Comparison of ENCODE assay signal across 8 mouse cellular contexts in the genomic region with DNA sequence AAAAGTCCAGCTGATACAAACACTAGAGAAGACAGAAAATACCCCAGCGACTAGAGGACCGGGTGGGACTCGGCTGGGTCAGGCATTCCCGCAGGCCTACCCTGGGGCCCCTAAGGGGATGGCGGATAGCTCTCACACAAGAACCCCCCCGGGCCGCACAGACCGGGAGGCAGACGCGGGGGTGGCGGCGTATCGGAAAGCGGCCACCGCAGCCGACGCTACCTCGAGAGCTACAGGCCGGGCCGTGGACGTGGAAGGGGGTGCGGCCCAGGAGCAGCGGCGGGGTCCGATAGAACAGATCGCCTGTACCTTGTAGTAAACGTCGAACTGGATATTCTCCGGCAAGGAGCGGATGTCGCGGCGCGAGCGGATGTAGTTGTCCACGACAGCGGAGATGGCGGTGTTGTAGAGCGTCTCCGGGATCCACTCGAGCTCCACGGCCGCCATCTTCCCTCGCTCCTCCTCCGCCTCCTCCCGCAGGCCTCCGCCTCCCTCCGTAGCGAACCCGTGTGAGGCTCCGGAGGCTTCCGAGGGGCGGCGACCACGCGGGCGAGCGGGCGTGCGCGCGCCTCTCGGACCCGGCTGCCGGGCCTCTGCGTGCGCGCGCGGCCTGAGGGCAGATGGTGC. TPM values are rescaled to one million over a fixed set of nuclear protein-coding genes. Genes with fewer than 3 reads are reported as not detected.
A peak's percentile ranks its signal among the peaks of the same experiment; 100 is the strongest.
DNase-seq lines count a peak whose midpoint lies in the region.

No protein-coding gene starts in this region.

- peak; percentile 78 for DNase-seq in adipocyte (ENCODE audit: low spot score)
- peak; percentile 63 to 77 for DNase-seq in cerebellum, postnatal 4 days (ENCODE audit: low spot score in 2 of 2)
- peak; percentile 54 to 62 for DNase-seq in gastrocnemius, adult 8-10 months (ENCODE audit: low spot score in 2 of 2)
- peak; percentile 94 for DNase-seq in induced T-regulatory cell, adult 2 months (ENCODE audit: low read depth)
- DNase-seq in left cerebral cortex, adult 9 months (ENCODE audit: low spot score in 2 of 2) = peak; percentile 57 to 81
- DNase-seq in right cerebral cortex, postnatal 14 days = peak; percentile 85
- DNase-seq in urinary bladder, postnatal 25 days (ENCODE audit: low spot score) = peak; percentile 71

- H3K4me3 ChIP-seq in megakaryocyte, embryonic 14.5 days (replicated peaks) = peak overlapping the region; percentile 100

- no peaks in the 10 kb centered on the region for H3K9me3 ChIP-seq in megakaryocyte, embryonic 14.5 days

- H3K36me3 ChIP-seq in megakaryocyte, embryonic 14.5 days (replicated peaks; ENCODE audit: low read length) = peaks cover 36% of the 10 kb centered on the region

- H3K27me3 ChIP-seq in megakaryocyte, embryonic 14.5 days (replicated peaks) = no peaks in the 10 kb centered on the region

- H3K4me1 ChIP-seq in megakaryocyte, embryonic 14.5 days = peaks cover 25% of the 10 kb centered on the region

RNA-seq across cellular contexts. Expression of a gene that starts 0.5 kb away (rescaled TPM):
- total RNA-seq in gastrocnemius, adult 8-10 months (2022) = 1 to 10 TPM; 7.6 to 8.0 (median 7.7) TPM
- 1.4 and 2.7 TPM in 2 replicates for polyA plus RNA-seq in megakaryocyte, embryonic 14.5 days (2012; ENCODE audit: insufficient read depth, low replicate concordance)

Comparison
In these comparisons a context has a peak if more than half of its experiments do, and no peak if none do; other contexts are left out.
1. Peak in every context shown above with its lines: DNase-seq and H3K4me3 ChIP-seq.